Mouse (Mus musculus) cerebellum, postnatal 36 days (tissue): ENCODE results near the gene Fam102b.

ENCODE experiments used
- DNase-seq, 2 experiments: peaks; one replicate each; pipeline ENCODE4 v3.0.0; 2021 to 2022; ENCODE audit warnings: mixed read lengths in 2 of 2

Fam102b gene

DNA sequence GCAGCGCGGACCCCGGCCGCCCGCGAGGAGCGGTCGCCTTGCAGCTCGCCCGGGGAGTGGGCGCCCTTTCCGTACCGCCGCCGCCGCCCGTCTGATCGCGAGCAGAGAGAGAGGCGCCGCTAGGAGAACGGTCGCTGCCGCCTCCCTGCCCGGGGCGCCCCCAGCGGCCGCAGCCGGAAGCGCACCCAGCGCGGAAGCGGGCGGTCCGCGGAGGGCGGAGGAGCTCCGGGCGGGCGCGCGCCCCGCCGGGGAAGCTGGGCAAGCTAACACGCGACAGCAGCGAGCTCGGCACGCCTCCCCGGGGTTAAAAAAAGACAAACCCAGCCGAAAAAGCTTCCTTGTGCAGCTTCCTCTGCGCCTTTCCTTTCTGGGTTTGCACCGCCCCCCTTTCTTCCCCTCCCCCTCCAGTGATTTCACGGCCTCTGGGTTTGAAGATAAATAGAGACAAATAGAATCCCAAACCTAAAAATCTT is at the start of gene Fam102b:
Gene Fam102b (minus strand): TSS at position 93 of the 473 bp plus-strand sequence.
- peak; percentile 82 to 87 for DNase-seq

DNA sequence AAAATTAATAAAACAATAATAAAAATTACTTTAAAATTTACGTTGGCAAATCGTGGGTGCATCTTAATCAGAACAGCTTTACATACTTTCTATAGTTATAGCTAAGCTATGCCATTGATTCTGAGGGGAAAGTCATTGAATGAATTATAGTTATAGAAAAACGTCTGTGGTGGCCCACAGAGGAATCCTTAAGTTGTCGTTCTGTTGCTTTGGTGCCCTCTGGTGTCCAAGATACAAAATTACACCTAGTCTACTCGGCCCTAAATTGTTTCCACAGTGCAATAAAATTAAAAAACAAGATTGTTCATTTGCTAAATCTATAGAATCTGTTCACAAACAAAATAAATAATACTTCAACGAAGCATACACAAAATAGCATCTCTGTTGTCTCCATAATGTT is 35.6 kb upstream of the Fam102b start:
- peak; percentile 13 to 38 for DNase-seq

DNA sequence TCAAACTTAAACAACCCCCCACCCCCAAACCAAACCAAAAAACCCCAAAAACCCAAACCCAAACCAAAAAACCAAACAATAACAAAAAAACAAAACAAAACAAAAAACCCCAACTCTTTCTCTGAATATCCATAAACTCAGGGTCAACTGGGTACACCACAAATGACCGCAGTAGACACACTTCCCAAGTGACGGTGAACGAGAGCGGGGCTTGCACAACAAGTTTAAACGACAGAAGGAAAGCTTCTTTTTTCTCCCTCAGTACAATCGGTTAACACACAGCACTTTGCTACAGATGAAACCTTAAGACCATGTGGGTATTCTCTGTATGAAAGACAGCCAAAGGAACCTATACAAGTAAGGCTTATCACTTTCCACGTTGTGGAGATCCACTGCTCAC is 35.0 kb upstream of the Fam102b start:
- no peak for DNase-seq

DNA sequence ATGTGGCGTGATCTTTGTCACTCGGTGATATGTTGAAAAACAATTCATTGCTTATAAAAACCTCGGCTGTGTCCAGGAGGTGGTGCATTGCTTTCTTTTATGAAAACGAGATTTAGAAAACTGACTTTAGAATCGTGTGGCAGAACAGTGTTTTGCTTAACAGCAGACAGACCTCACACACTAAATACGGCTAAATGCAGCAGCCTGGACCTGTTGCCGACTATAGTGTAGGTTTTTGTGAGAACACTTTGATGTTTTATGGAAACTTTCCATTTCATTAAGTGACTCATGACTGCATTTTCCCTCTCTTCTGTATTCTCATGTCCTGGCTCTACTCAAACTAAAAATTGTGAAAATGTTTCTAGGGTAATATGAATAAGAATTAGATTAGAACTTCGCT is 32.5 kb upstream of the Fam102b start:
- DNase-seq: no peak

DNA sequence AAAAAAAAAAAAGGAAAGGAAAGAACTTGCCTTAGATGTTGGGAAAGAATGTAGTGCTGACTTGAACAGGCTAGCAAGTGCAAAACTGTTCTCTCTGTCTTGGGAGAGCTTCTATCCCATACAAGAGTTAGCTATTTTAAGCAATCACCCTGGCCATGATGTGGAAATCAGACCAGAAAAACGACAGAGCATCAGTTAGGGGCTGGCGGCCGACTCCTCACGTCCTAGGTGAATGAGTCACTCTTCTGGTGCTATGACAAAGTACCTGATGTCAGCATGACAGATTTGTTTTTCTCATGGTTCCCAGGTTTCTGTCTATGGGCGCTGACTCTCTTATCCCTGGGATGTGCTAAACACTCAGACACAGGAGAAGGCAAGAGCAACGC is 24.5 kb upstream of the Fam102b start:
- no peak for DNase-seq

DNA sequence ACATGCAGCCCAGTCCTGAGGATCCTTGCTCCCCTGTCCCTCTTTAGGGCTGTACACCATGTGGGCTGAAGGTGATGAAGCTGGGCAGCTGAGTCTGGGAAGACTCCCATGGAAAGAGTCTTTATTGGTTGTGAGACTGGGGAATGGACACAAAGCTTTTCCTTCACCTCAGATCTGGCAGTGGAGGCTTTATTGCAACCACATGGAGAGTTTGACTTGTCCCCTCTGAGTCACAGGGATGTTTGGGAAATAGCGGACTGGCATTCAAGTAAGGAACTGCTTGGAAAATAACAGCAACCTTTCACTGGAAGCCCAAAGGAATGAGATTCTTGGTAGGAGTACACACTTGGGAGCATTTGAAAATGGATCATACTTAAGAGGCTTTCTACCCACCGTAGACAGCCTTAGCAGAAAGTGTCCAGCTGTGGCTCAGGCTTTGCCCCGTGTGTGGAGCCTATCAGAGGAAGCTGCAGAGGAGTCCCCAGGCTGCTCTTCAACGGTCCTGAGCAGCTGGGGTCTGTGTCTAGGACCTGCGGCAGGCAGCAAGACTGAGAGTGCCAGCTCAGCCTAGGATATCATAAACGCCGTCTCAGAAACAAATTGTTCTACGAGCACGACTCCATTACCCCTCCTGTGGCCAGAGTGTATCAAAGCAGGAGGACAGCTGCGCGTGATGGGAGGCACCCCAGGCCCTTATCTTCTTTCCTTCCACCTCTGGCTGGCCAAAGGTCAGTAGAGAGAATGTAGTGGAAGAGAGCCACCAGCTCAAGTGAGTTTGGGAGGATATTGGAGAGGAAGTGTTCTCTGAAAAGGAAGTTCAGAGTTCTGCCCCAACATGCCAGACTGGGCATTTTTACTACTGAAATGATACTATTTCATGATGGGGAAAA is 23.9 kb upstream of the Fam102b start:
- no peak for DNase-seq

DNA sequence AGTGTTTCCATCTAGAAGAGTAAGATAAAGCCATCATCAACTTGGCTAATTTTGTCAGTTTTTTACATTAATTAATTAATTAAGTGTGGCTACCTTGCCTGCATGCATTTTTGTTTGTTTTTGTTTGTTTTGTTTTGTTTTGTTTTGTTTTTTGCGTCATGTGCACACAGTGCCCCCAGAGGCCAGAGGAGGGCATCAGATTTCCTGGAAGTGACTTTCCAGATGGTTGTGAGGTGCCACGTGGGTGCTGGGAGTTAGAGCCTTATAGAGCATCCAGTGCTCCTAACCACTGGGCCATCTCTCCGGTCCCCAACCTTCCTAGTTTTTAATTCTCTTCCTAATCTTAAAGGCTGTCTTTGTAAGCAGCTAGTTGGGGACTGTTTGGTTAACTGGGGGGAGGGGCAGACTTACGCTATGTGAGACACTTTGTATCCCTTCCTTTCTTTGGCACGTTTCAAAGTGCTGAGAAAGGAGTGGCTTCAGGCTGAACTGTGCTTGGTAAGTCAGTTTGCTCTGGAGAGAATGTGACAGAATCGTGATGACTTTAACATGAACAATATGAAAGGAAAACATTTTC is 20.4 kb upstream of the Fam102b start:
- DNase-seq: no peak

DNA sequence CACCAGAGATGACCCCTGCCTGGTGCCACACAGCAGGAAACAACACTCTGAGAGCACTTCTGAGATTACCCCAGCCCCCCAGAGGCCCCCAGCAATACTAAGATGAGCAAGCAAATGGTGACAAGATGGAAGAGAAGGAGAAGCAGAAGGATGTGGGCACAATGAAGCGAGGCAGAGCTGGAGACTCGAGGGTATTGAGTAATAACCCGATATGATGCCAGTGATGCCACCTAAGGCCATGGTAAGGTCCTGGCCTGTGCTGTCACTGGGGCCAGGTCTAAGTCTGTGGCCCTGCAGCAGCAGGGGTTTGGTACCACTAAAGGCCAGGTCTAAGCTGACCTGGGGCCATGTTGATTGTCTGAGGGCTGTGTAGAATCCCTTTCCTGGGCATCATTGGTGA is 19.0 kb upstream of the Fam102b start:
- DNase-seq: no peak

DNA sequence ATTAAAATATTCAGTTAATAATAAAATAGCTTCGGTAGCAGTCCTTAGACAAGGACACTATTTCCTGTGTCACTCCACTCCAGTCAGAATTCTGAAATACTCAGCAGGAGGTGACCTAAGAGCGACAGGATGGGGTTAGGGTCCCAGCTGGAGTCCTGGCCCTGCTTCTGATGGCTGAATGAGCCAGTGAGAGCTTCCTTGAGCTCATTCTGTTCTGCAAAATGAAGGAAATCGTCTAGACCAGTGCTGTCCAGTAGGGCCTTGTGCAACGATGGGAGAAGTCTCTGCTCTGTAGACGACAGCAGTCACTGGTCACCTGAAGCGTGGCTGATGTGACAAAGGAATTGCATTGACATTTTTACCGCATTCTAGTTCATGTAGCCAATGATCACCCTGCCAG is 16.0 kb upstream of the Fam102b start:
- no peak for DNase-seq

DNA sequence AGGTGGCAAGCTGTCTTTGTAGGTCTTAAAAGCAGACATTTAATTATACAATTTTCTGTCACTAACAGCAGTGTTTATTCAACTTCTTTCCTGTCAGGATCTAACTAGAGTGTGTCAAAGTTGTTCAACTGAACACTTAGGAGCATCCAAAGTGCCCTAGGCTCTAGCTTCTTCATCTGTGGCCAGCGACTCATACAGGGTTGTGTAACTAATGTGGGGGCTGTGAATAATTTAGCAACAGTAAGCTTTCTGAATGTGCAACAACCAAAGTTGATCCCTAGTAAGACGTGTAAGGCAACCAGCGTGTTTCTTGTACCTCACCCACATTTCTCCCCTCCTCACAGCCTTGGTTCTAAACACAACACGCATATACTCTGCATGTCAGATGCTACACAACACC is 13.5 kb upstream of the Fam102b start:
- no peak for DNase-seq

DNA sequence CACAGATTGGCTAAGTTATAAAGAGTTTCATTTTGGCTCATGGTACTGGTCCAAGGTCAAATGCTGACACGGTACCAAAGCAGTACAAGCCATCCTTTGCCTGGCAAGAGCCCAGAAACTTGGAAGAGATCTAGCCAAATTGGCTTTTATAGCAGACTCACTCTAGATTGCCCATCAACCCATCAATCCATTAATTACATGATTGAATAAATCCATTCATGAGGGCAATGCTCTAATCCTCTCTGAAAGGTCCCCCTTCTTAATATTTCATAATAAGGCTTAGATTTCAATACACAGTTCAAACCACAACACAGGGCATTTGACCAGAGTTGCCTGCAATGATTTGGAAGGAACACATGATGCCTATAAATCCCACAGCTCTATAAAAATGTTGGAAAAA is 7.0 kb upstream of the Fam102b start:
- no peak for DNase-seq

DNA sequence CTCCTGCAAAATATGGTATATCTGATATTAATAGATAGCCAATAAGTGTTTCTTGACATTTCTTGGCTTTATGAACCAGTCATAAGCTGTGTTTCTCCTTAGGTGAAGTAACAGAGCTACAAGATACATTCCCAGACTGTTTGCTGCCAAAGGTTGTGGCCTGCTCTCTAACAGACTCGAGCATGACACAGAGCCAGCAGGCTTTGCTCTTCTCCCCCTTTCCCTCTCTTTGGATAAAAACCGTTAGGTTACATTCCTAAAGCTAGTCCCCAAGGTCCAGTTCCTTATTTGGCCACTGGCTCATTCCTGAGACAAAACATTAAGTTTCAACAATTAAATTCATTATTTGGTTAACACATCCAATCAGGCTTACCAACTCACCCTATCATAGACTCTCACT is 4.9 kb upstream of the Fam102b start:
- DNase-seq: no peak

DNA sequence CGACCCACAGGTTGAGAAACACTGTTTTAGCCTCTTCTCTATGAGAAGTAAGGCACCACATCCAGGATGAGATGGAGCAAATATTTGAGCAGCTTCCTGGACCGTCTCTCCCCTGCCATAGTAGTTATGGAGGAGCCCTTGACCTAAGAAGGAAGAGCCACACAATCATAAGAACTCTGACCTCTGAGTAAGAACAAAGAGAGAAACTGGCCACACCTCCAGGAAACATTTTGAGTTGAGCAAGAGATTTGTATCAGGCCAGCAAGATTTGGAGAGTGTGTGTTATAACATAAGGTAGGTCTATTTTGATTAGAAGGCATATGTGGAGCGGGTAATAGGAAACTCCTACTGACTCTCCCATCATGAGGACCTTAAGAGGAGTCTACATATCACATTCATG is 4.2 kb upstream of the Fam102b start:
- no peak for DNase-seq

DNA sequence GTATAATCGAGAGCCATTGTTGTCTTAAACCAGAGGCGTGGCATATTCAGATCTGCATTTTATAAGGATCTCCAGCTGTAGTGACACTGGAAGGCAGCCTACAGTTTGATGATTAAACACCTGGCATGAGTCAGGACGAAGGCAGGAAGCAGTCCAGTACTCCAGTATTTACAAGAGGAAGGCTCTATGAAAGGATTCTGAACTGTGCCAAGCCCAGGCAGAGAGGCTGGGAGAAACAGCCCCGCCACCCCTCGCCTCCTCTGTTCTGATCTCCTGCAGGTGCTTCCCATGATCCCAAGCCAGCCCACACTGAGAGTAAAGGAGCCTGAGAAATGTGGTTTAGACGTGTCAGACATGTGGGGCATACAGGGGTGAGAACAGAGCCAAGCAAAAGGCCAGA is 3.4 kb upstream of the Fam102b start:
- no peak for DNase-seq

DNA sequence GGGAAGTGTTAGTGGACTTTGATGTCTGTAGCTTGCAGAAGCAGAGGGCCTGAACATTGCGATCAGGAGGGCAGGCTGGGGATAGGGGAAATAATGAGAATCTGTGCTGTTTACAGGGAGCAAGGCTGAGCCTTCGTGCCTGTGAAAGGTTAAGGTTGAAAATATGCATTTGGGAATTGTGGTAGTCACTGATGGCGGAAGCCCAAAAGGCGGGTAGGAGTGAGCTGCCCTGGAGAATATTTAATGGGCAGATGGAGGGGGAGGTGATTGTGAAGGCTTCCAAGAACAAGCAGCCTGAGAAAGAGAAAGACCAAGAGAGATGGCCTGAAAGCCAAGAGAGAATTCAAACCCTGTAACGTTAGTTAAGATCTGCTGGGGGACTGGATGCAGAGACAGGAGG is 2.3 kb upstream of the Fam102b start:
- no peak for DNase-seq

DNA sequence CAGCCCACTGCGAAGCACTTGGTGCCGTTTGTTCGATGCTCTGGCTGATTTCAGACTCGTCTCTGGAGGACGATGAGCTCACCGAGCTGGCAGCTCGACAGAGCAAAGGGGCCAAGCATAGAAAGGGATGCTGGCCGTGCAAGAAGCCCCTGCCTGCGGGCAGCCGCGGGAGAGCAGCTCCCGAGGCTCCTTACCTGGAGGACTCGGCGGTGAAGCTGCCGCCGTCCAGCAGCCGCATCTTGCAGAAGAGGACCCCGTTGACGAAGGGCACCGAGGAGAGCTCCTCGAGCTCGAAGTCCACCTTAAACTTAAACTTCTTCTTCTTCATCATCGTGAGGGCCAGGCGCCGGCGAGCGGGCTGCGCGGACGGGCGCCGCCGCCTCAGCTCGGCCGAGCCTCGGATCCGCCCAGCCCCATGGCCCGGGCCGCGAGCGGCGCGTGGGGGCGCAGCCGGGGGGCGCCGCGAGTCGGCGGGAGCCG is 376 bp downstream of the Fam102b start:
- peak; percentile 40 to 42 for DNase-seq

DNA sequence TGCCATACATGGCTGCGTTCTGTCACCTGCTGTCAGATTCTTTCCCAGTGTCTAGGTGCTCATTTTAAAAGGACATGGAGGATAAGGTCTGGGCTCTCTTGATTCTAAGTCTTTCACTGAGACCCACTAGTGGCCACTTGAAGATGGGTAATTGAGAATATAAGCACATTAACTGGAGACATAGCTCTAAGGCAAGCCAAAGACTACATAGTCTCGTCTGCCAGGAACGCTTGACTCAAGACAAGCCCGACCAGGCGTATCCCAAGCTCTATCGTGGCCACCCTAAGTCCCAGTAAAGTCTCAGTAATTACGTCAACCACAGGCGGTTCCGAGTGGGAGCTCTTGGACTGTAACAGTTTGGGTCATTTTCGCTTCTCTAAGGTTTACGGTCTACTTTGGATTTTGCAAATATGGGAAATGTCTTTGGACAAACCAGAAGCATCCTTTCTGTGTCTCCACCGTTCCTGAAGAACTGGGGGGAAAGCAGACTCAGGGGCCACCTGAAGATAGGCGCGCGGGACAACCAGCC is 881 bp downstream of the Fam102b start:
- DNase-seq: peak in 1 of 2 experiments; percentile 18

DNA sequence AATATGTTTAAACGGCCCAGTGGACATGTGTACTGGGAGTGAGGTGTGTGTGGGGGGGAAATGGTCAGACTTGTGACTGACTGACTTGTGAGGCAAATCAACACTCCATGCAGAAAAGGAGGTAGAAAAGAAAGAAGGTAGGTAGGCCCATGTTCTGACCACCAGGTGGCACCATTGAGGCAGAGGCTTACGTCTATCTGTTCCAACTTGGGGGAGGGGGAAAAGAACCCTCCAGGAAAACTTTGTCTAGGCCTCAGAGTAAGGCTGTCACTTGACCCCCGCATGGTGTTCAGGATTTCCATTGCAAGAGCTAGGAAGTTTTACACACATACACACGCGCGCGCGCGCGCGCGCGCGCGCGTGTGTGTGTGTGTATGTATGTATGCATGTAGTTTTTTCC is 1.8 kb downstream of the Fam102b start:
- peak; percentile 71 to 75 for DNase-seq

DNA sequence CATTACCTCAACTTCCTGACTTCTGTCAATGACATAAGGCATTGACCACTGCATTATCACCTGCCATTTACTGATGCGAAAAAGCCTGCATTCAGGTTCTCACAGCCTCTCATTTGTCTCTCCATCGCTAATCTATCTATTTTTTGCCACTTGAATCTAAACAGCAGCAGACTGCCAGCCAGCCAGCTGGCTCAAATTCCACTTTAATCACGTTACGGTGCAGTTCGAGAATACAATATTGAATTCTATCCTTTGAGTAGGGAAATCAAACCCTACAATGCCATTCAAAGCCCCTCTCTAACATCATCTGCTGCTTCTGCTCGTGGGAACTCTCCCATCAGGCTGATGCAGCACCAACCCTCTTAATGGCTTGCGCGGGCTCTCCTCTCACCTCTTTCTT is 4.3 kb downstream of the Fam102b start:
- DNase-seq: no peak

DNA sequence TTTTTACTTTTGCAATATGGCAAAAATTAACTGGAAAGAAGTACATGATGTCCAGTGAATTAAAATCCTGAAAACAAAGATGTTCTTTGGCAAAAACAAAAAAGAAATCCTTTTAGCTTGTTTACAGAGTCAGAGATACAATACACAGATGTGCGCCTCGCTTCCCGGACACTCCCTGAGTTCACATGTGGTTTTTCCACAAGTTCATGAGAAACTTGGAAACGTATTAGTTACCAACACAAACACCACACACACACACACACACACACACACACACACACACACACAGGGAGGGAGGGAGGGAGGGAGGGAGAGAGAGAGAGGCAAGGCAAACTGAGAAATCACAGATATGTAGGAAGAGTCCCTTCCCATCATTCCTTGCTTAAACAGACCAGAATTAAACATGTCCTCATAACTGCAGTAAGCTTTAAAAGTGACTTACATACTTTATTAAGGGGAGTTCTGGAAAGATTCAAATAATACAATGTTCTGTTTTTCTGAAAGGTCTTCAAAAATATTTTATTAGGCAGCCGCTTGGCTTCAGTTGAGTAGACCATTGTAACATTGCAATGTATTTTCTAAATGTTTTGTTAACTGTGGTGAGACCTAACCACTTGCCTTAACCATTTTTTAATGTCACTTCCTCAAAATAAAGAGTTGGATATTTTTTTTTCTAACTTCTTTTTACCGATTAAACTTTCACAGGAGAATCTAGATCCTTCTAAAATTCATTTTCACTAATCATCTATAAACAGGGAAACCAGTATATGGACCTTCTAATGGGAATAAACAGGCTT is 5.5 kb downstream of the Fam102b start:
- DNase-seq: no peak

DNA sequence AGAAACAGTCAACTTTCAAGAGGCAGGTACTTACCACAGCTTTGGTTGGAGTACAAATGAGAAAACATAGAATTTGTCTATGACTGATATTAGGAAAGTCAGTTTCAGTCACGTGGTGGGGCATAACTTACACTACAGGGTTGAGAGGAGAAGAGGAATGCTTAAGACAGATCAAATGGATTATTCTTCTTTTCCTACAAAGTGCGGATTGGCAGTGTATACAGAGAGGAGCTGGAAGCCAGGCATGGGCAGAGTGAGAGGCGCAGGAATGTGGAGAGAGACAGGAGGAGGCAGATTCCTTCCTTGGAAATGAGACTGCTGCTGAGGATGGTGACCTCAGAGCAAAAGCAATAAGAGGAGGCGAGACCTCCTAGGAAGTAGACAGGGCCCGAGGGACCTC is 9.1 kb downstream of the Fam102b start:
- no peak for DNase-seq

DNA sequence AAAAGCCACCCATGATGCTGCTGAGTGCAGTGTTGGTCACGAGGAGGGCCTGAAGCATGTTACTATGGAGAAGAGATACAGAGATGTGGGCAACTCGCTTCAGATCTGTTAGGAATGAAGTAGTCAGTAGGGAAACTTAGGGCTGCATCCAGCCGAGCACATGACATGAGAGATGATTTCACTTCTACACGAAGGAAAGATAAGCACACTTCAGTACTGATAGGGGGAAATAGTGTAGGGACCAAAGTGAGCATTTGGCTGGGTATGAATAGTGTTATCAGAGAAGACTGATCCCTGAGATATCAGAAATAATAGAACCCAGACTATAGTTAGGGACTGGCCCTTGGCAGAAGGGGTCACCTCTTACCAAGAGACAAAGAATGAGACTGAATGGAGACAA is 14.8 kb downstream of the Fam102b start:
- DNase-seq: no peak
